Mouse (Mus musculus) embryonic facial prominence, embryonic 11.5 days (tissue): ENCODE measurements at regions not wholly inside any gene's neighbourhood (a gene's known extent, or its start where the extent isn't known, plus 50 kb on each side); places are given as distances from the start of the nearest gene placed in this dataset.

Source experiments
- ATAC-seq: fragments of 200-750 bp; cut with Nextera tagmentation; replicated peaks from 2 replicates; pipeline ENCODE4 v1.8.0; 2017; ENCODE audit warnings: low read depth; ENCODE audit not compliant: insufficient number of reproducible peaks, low FRiP score, low TSS enrichment
- DNase-seq: peaks from one replicate; pipeline ENCODE4 v3.0.0-alpha.2; 2015; ENCODE audit warnings: low spot score
- H3K27ac ChIP-seq: fragments of 300-500 bp; sonication (generic); replicated peaks from 2 replicates; pipeline ENCODE4 v1.5.1; 2014; ENCODE audit warnings: mild to moderate bottlenecking, low read depth, low read length, control low read depth
- H3K27me3 ChIP-seq: fragments of 300-500 bp; sonication (generic); 2 replicates; pipeline ENCODE4 v1.6.1; 2014; ENCODE audit warnings: mild to moderate bottlenecking, low read length, moderate library complexity, mixed read lengths; ENCODE audit not compliant: control insufficient read depth, insufficient read depth
- H3K36me3 ChIP-seq: fragments of 300-500 bp; sonication (generic); replicated peaks from 2 replicates; pipeline ENCODE4 v1.6.1; 2014; ENCODE audit warnings: low read depth, mild to moderate bottlenecking, low read length, moderate library complexity, mixed read lengths; ENCODE audit not compliant: control insufficient read depth, insufficient read depth
- H3K4me1 ChIP-seq: fragments of 300-500 bp; sonication (generic); 2 replicates; pipeline ENCODE4 v1.6.1; 2014; ENCODE audit warnings: low read length, mixed read lengths; ENCODE audit not compliant: control insufficient read depth, insufficient read depth
- H3K4me2 ChIP-seq: fragments of 300-500 bp; sonication (generic); 2 replicates; pipeline ENCODE4 v1.6.1; 2014; ENCODE audit warnings: low read depth, mild to moderate bottlenecking, control low read depth, low read length, moderate library complexity
- H3K4me3 ChIP-seq: fragments of 300-500 bp; sonication (generic); 2 replicates; pipeline ENCODE4 v1.5.1; 2014; ENCODE audit warnings: low read depth, low read length, control low read depth
- H3K9ac ChIP-seq: fragments of 300-500 bp; sonication (generic); replicated peaks from 2 replicates; pipeline ENCODE4 v1.6.1; 2014; ENCODE audit warnings: mild to moderate bottlenecking, control low read depth, low read length
- H3K9me3 ChIP-seq: fragments of 300-500 bp; sonication (generic); replicated peaks from 2 replicates; pipeline ENCODE4 v1.6.1; 2016; ENCODE audit warnings: mild to moderate bottlenecking, low read length, inconsistent platforms, mixed read lengths; ENCODE audit not compliant: control insufficient read depth
- WGBS: fragments of 180-500 bp; shearing (Covaris S2); extraction: QIAGEN DNeasy Blood & Tissue Kit; methylation state at CpG from one replicate; pipeline ENCODE4 v1.1.7; 2014; 5-methylcytosine and 5-hydroxymethylcytosine counted together

GRCm38 (mm10) chr4:31618026-31618425 lies 345.9 kb upstream of the Map3k7 start:
- H3K4me2 ChIP-seq, result no peak overlapping the region
- H3K9me3 ChIP-seq, result no peaks in the 10 kb centered on the region
- H3K27ac ChIP-seq, result no peak overlapping the region
- H3K36me3 ChIP-seq, result no peaks in the 10 kb centered on the region
- DNase-seq, result no peak
- H3K4me1 ChIP-seq, result no peaks in the 10 kb centered on the region
- no peak overlapping the region for H3K9ac ChIP-seq
- ATAC-seq, result no peak
- WGBS, result 64% methylated on average over 4 of the region's 4 CpGs
- no peaks in the 10 kb centered on the region for H3K27me3 ChIP-seq
- H3K4me3 ChIP-seq, result no peak overlapping the region

DNA sequence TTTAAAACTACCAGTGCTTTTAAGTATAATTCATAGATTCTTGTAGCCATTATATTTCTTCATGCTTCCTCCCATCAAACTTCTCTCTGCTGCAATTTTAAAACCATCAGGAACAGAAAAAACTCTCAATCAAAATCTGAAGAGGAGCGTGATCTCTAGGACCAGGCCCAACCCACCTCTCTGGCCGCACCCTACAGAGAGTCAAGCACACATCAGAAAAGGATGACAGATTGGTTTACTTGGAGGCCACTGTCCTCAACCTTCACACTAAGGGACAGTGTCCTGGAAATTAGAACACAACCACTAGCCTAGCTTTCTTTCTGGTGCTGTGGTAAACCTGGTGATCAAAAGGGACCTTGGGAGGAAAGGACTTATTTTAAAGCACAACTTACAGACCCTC lies 342.7 kb upstream of the Map3k7 start:
- no peaks in the 10 kb centered on the region for H3K27me3 ChIP-seq
- no peak for ATAC-seq
- no peak for DNase-seq
- H3K4me2 ChIP-seq, result no peak overlapping the region
- no peak overlapping the region for H3K4me3 ChIP-seq
- no peaks in the 10 kb centered on the region for H3K9me3 ChIP-seq
- H3K9ac ChIP-seq, result no peak overlapping the region
- 93% methylated on average over 2 of the region's 2 CpGs for WGBS
- H3K4me1 ChIP-seq, result no peaks in the 10 kb centered on the region
- no peaks in the 10 kb centered on the region for H3K36me3 ChIP-seq
- H3K27ac ChIP-seq, result no peak overlapping the region

GRCm38 (mm10) chr4:31627053-31627452 lies 336.8 kb upstream of the Map3k7 start:
- H3K9me3 ChIP-seq, result no peaks in the 10 kb centered on the region
- no peak overlapping the region for H3K9ac ChIP-seq
- no peak overlapping the region for H3K27ac ChIP-seq
- no peaks in the 10 kb centered on the region for H3K27me3 ChIP-seq
- no peaks in the 10 kb centered on the region for H3K4me1 ChIP-seq
- ATAC-seq, result no peak
- H3K4me2 ChIP-seq, result no peak overlapping the region
- H3K4me3 ChIP-seq, result no peak overlapping the region
- H3K36me3 ChIP-seq, result no peaks in the 10 kb centered on the region
- DNase-seq, result no peak
- 60% methylated on average over 3 of the region's 3 CpGs for WGBS

DNA sequence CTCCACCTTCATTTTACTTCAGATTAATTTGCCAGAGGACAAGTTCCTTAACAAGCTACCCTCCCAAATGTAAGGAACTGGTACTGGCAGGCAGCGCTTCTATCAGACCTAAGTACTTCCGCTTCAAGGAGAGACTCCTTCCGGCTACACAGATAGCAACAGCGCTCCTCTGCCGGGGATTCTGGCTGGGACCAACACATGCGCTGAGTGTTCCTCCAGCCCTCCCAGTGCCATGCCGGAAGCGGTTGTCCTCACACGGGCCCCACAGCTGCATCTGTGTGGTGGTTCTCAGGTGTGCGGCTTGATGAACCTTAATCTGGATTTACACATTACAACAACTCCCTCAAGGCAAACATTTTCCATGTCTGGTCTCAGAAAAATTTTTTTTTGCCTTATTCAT lies 336.1 kb upstream of the Map3k7 start:
- 91% methylated on average over 10 of the region's 10 CpGs for WGBS
- no peaks in the 10 kb centered on the region for H3K36me3 ChIP-seq
- DNase-seq (no peak), ATAC-seq (no peak)
- no peaks in the 10 kb centered on the region for H3K4me1 ChIP-seq
- no peak overlapping the region for H3K27ac ChIP-seq
- H3K9me3 ChIP-seq, result no peaks in the 10 kb centered on the region
- no peak overlapping the region for H3K9ac ChIP-seq
- no peaks in the 10 kb centered on the region for H3K27me3 ChIP-seq
- no peak overlapping the region for H3K4me2 ChIP-seq
- no peak overlapping the region for H3K4me3 ChIP-seq

GRCm38 (mm10) chr4:31638564-31638963 lies 325.3 kb upstream of the Map3k7 start:
- Histone ChIP-seq H3K4me2 (no peak overlapping the region), H3K4me3 (no peak overlapping the region), H3K27ac (no peak overlapping the region), H3K9me3 (no peaks in the 10 kb centered on the region), H3K9ac (no peak overlapping the region), H3K36me3 (no peaks in the 10 kb centered on the region), H3K4me1 (no peaks in the 10 kb centered on the region), H3K27me3 (no peaks in the 10 kb centered on the region)
- ATAC-seq (no peak), DNase-seq (no peak)
- WGBS, result 84% methylated on average over 6 of the region's 6 CpGs

DNA sequence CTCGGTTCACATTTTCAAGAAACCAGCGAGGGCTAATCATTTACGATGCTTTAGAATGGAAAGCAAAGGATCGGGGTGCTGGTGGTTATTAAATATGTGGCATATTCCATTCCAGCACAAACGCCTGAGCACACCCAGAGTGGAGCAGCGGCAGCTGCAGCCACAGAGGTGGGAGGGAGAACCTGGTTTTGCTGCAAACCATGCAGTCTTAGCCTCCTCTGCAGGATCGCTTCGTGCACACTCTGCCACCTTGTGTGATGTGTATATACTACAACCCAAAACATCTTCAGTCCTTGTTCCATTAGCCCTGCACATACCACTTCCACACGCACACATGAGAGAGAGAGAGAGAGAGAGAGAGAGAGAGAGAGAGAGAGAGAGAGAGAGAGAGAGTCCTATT lies 321.7 kb upstream of the Map3k7 start:
- WGBS, result 57% methylated on average over 9 of the region's 9 CpGs
- DNase-seq, result peak; percentile 62
- Histone ChIP-seq H3K27ac (no peak overlapping the region), H3K4me1 (no peaks in the 10 kb centered on the region), H3K27me3 (no peaks in the 10 kb centered on the region), H3K36me3 (no peaks in the 10 kb centered on the region), H3K4me3 (no peak overlapping the region), H3K9ac (no peak overlapping the region), H3K9me3 (no peaks in the 10 kb centered on the region), H3K4me2 (no peak overlapping the region)
- ATAC-seq, result peak; percentile 80

DNA sequence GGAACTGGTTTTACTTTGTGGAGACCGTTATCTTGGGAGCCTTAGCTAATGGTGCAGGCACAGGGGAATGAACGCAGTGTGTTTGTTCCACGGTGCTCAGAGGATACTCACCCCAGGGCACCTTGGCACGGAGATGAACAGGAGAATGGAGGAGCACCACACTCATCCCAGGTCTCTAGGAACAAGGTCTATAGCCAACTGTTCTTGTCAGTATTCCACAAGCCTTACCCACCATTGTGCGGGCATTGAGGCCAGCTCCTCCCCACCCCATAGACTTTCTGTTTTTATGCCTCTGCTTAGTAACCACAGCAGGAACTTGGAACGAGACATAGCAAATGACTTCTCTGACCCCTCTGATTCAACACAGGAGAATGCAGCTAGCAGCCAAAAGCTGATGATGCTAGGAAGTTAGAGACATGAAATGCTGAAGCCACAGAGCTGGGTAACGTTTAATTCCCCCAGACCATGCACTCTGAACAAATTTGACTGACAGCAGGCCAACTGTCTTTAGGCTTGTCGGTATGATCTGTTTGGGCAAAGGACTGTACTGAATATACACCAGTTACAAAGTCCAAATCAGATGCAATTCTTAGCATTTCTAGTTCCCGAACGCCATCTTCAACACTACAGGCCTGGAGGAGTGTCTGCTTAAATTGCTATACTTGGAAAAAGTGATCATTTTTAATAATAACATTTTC lies 321.2 kb upstream of the Map3k7 start:
- ATAC-seq (peak; percentile 59; the same call in 1 of the 2 replicates), DNase-seq (no peak)

DNA sequence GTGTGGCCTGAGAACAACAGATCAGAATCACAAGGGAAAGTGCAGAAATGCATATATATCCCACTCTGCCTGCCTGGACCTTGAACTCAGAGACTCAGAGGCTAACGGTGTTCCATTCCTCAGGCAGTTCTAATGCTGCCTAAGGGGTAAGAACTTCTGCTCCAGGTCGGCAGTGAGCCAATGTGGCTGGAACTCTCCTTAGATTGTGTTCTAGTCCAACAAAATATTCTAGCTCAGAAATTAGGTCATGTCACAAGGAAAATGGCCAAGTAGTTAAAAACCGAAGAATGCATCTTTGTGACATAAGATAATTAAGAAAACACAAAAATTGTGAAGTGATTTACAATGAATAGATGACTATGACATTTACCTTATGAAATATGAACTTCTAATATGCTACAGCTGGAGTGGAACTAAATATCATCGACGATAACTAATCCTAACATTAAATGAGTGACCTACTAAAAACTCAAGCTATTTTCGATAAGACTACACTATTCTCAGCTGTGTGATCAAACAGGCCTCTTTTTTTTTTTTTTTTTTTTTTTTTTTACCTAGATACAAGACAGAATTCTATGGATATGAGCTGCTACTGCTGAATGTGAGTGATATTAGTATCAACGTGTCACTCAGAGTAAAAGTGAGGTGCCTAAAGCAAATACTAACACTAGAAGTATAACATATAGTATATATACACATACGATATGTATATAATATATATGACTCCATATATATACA lies 315.1 kb upstream of the Map3k7 start:
- Histone ChIP-seq H3K9ac (no peak overlapping the region), H3K4me1 (no peaks in the 10 kb centered on the region), H3K9me3 (no peaks in the 10 kb centered on the region), H3K4me3 (no peak overlapping the region), H3K27ac (no peak overlapping the region), H3K36me3 (no peaks in the 10 kb centered on the region), H3K27me3 (no peaks in the 10 kb centered on the region), H3K4me2 (no peak overlapping the region)
- ATAC-seq (no peak), DNase-seq (no peak)
- WGBS, result 88% methylated on average over 8 of the region's 8 CpGs

More for the DNA sequence above, 321.2 kb upstream of the Map3k7 start:
- no peak overlapping the region for H3K27ac ChIP-seq
- no peak overlapping the region for H3K4me3 ChIP-seq
- no peaks in the 10 kb centered on the region for H3K9me3 ChIP-seq
- no peak overlapping the region for H3K9ac ChIP-seq
- 75% methylated on average over 10 of the region's 10 CpGs for WGBS
- H3K36me3 ChIP-seq, result no peaks in the 10 kb centered on the region
- H3K4me1 ChIP-seq, result no peaks in the 10 kb centered on the region
- H3K4me2 ChIP-seq, result no peak overlapping the region
- no peaks in the 10 kb centered on the region for H3K27me3 ChIP-seq
